Mouse (Mus musculus) embryo, embryonic 11.5 days (tissue): Measurements from ENCODE around the gene E2f4.

ENCODE experiments used
- DNase-seq: peaks from one replicate; pipeline ENCODE4 v3.0.0-alpha.2; 2012; ENCODE audit warnings: low read depth, low spot score

E2f4 gene

DNA sequence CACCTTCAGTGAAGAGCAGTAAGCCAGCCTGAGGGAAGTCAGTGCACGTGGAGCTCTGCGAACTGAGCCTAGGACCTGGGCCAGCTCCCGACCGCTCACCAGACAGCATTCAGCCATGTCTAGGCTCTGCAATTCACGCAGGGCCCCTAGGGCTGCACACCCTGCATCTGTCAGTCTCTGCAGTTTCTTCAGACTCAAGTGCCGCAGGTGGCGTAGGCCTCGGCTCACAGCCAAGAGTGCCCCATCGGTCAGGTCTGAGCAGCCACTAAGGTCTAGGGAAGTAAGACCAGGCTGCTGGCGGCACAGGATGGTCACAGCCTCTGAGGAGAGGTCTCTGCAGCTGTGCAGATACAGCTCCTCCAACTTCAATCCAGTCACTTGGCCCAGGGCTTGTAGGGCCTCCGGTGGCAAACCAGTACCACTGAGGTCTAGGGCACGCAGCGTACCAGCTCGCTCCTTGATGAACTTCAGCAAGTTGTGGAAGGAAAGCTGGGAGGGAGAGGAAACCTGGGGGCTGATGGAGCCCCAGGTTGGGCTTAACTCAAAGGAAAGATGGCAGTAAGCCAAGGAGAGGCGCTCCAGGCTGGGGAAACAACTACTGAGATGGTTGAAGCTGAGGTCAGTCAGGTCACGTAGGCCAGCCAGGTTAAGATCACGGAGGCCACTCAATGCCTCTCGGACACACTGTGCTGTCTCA lies 17.8 kb downstream of the E2f4 start:
- no peak for DNase-seq

- DNase-seq = no peak
Measured at GRCm38 (mm10) chr8:105317941-105318340, 20.5 kb downstream of the E2f4 start.

DNA sequence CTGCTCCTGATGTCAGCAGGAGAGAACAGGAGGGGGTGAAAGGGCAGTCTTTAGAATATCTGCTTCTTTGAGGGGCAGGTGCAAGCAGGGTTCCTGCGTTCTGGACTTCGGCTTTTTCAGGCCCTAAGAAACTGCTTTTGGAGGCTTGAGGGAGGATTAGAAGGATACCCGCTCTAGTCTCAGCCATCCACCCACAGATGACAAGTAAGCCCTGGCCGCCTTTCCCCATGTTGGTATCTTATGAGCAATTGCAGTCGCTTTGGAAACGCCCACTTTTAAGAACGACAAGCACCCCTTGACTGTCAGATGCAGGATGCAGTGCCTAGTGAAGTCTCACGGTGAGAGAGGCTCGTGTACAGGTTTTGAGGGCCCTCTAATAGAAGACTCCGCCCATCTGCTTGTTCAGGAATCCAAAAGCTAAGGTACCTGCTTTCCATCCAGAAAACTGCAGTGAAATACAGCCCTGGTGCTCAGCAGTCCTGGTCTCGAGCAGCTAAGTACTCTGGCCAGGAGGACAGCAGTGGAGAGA lies 21.3 kb downstream of the E2f4 start:
- DNase-seq = no peak

DNA sequence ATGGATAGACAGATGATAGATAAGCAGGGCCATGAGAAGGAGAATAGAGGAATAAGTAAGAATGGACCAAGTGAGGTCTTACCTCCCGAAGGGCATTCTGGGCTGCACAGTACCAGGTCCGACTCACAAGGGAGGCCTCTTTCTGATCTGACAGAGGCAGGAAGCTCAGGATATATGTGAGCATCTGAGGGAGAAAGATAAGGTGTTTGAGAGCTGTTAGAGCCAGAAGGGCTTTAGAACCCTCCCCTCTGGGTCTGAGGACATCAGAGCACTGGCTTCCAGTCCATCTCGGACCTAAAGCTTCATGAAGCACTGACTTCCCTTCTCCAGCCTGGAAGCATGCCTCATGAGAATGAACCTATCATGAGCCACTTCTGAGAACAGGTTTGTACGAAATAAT lies 25.7 kb downstream of the E2f4 start:
- no peak for DNase-seq

DNA sequence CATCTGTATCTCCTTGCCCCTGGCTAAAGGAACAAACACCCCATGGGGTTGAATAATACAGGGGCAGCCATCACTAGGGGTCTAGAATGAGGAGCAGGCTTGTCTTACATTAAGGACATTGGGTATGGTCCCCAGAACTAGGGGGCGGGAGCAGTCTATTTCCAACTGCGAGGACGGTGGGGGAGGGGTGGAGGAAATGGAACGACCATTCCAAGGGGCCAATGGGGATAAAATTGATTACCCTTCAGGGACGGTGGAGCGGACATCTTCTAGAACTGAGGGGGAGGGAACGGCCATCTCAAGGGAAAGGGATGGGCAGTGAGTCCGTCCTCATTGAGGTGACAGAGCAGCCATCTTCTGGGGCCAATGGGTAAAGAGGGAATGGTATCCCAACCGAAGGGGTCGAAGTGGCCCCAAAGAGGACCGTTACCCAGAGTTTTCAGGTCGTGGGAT lies 28.2 kb downstream of the E2f4 start:
- no peak for DNase-seq

GRCm38 (mm10) chr8:105326141-105326672 lies 28.7 kb downstream of the E2f4 start, which contains the start of the genes Lrrc29 and Tmem208:
Lrrc29 (minus strand) TSS chr8:105326278.
Tmem208 (plus strand) TSS chr8:105326354.
- DNase-seq = peak; percentile 93

GRCm38 (mm10) chr8:105326968-105327367 lies 29.5 kb downstream of the E2f4 start:
- no peak for DNase-seq

- no peak for DNase-seq
Measured at GRCm38 (mm10) chr8:105330325-105330724, 32.9 kb downstream of the E2f4 start.

- no peak for DNase-seq
Measured at GRCm38 (mm10) chr8:105331469-105331868, 34.0 kb downstream of the E2f4 start.

GRCm38 (mm10) chr8:105331931-105332330 lies 34.5 kb downstream of the E2f4 start:
- no peak for DNase-seq

DNA sequence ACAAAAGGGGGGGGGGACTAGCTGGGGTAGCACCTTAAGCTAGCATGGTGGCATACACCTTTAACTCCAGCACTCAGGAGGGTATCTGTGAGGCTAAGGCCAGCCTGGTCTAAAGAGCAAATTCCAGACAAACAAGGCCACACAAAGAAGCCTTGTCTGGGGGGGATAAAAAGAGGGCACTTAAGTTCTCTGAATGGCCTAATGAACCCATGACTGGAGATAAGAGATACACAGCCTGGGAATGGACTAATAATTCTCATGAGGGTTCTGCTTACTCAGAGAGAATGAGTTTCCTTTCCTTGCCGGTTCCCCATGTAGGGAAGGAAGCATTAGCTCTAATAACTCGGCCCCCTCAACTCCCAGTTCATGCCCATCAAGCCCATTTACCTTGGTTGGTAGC lies 35.1 kb downstream of the E2f4 start:
- DNase-seq = no peak

DNA sequence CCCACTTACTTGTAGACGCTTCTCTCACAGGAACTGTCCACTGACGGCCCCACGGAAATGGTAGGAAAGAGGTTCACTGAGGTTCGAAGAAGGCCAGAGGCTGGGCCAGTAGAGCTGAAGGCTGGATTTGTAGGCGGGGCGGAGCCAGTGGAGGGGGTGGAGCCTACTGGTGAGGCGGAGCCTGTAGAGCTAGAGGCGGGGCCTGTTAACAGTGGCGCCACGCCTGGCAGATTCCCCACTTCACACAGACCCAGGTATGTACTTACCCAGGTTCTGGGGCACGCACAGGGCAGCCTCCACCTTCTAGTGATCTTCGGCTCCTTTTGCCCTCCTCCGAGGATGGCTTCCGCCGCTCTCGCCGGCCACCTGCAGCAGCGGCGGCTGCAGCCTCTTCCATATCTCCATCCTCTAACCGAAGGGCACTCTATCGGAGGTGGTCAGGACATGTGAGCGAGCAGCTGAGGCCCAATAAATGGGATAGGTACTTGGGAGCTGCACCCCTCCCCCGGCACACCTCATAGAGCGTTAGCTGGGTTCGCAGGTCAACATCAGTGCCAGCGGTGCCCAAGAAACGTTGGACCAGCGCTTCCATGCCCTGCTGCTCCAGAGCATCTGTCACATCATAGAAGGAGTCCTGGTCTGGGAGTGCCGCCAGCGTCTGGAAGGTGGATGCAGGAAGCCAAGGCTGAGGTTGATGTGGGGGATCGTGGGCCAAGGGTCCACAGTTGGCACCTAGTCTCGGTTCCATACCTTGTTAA lies 39.1 kb downstream of the E2f4 start:
- DNase-seq = no peak

DNA sequence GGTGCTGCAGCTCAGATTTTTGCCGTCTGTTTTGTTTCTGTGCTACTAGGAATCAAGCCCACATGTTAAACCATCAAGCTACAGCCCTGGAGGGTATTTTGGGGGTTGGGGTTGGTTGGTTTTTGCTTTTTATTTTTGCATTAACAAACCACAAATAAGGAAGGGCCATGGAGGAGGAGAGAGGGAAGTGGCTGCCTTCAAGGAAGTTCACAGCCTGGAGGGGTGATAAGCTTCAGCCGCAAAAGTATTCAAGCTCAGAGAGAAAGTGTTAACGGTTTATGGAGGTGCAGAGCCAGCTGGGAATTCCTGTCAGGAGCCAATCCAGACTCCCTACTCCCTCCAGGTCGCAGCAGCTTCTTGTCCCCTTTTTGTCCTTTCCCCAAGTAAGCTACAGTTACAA lies 41.5 kb downstream of the E2f4 start:
- DNase-seq = no peak

DNA sequence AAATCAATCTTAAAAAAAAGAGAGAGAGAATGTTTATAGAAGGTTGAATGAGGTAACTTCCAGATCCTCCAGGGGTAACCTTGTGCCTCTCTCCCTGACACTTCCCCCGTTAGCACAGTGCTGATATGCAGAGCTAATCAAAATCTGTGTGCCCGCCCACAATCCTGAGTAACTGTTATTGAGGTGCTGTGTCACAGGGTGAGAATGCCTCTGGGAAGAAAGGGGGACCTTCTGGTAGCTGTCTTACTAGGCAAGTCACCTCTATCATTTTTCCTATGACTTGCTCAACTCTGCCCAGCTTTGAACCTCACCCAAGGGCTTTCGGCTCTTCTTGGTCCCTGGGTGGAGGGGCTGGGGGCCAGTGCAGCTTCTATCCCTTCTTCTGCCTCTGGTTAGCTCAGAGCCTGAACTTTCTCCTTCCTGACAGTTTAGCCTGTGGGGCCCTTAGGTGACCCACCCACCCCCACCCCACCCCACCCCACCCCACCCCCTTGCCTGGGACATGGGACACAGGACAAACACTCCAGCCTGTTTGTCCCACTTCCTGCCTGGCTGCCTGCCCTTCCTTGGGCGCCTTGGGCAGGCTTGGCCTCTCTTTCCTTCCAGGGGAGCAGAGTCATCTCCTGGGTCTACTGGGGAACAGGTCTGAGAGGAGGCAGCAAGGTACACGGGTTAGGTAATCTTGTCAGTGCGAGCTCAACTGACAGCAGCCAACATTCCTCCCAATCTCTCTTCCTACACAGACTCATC lies 42.6 kb downstream of the E2f4 start:
- no peak for DNase-seq

GRCm38 (mm10) chr8:105341399-105341798 lies 43.9 kb downstream of the E2f4 start:
- no peak for DNase-seq

DNA sequence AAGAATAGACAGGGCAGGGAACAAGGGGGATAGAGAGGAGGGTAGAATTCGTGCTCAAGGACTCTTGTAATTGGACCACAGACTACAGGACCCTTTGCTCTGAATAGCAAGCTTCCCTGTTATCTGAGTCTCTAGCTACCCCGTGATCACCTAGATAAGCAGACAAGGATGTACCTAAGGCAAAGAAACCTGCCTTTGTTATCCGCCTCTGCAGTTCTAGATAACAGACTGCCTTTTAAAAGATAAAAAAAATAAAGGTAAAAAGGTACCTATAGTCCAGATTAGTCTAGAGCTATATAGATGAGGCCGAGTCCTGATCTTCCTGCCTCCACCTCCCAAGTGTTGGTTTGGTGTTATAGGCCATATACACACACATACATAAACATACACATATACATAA lies 45.3 kb downstream of the E2f4 start:
- DNase-seq = no peak

DNA sequence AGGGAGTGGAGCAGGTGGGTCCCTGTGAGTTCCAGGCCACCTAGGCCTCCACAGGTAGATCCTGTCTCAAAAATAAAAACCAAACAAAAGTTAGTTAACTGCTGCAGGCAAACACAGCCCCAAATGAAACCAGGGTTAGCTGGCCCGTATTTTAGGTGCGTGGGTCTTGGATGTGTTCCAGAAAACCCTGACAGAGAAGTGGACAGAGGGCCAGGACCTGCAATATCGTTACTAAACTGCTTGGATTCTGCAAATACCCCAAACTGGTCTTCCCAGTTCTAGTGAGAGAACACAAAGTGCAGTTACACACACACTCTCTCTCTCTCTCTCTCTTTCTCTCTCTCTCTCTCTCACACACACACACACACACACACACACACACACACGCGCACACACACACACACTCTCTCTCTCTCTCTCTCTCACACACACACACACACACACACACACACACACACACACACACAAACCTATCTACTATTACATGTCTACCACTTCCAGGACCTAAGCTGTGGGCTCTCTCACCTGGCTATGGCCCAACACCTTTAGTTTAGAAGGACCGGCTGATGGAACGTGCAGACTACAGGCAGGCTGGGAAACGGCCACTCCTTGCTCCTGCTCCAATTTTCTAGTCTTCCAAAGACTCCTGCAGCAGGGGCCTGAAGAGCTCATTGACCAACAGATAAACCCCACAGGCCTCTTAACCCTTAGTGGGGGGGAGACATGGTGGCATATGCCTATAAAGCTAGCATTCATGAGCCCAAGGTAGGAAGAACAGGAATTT lies 46.5 kb downstream of the E2f4 start:
- DNase-seq = no peak

GRCm38 (mm10) chr8:105345061-105345975 lies 47.9 kb downstream of the E2f4 start:
- DNase-seq = no peak

GRCm38 (mm10) chr8:105346611-105347427 lies 49.4 kb downstream of the E2f4 start:
- no peak for DNase-seq
